Mouse (Mus musculus) intestine, postnatal 0 days (tissue): ENCODE data around the gene Sgf29. TPM values are rescaled to one million over a fixed set of nuclear protein-coding genes. Genes with fewer than 3 reads are reported as not detected.

ENCODE experiments used
- ATAC-seq: fragments of 200-750 bp; cut with Nextera tagmentation; 2 replicates; pipeline ENCODE4 v1.8.0; 2017; ENCODE audit warnings: mild to moderate bottlenecking, moderate TSS enrichment, moderate library complexity
- H3K27ac ChIP-seq: fragments of 300-500 bp; sonication (generic); 2 replicates; pipeline ENCODE4 v1.5.1; 2014; ENCODE audit warnings: mild to moderate bottlenecking, low read depth, low read length, moderate library complexity
- H3K27me3 ChIP-seq: fragments of 300-500 bp; sonication (generic); replicated peaks from 2 replicates; pipeline ENCODE4 v1.6.1; 2014; ENCODE audit warnings: low read length, mixed read lengths; ENCODE audit not compliant: control insufficient read depth, insufficient read depth
- H3K36me3 ChIP-seq: fragments of 300-500 bp; sonication (generic); 2 replicates; pipeline ENCODE4 v1.6.1; 2014; ENCODE audit warnings: mild to moderate bottlenecking, moderate library complexity; ENCODE audit not compliant: control insufficient read depth, insufficient read depth
- H3K4me1 ChIP-seq: fragments of 300-500 bp; sonication (generic); replicated peaks from 2 replicates; pipeline ENCODE4 v1.6.1; 2014; ENCODE audit warnings: antibody characterized with exemption, low read length, mixed read lengths; ENCODE audit not compliant: control insufficient read depth, insufficient read depth
- H3K4me2 ChIP-seq: fragments of 300-500 bp; sonication (generic); replicated peaks from 2 replicates; pipeline ENCODE4 v1.6.1; 2014; ENCODE audit warnings: low read depth, mild to moderate bottlenecking, moderate library complexity
- H3K4me3 ChIP-seq: fragments of 300-500 bp; sonication (generic); 2 replicates; pipeline ENCODE4 v1.5.1; 2014; ENCODE audit warnings: low read depth, low read length
- H3K9ac ChIP-seq: fragments of 300-500 bp; sonication (generic); 2 replicates; pipeline ENCODE4 v1.6.1; 2014; ENCODE audit warnings: mild to moderate bottlenecking, low read depth, low read length
- H3K9me3 ChIP-seq: fragments of 300-500 bp; sonication (generic); 2 replicates; pipeline ENCODE4 v1.6.1; 2016; ENCODE audit warnings: mixed run types; ENCODE audit not compliant: control insufficient read depth
- CTCF ChIP-seq: sonication (generic); IDR thresholded peaks from 2 replicates; pipeline ENCODE4 v1.5.1; 2016; ENCODE audit warnings: low read depth, mild to moderate bottlenecking, control low read depth, antibody characterized with exemption, moderate library complexity
- WGBS: fragments of 180-500 bp; shearing (Covaris S2); extraction: QIAGEN DNeasy Blood & Tissue Kit; methylation state at CpG from one replicate; pipeline ENCODE4 v1.1.7; 2014; 5-methylcytosine and 5-hydroxymethylcytosine counted together
- polyA plus RNA-seq: library from polyadenylated mRNA; unstranded; fragments of >200 nt; fragmentation: Nextera tagmentation; extraction: Ambion mirVana; gene quantifications from 2 replicates; pipeline ENCODE4 v1.2.1, GENCODE M21; 2015

Gene Sgf29
- polyA plus RNA-seq, 1 experiment from 2014 or later, result 21.7 TPM

DNA sequence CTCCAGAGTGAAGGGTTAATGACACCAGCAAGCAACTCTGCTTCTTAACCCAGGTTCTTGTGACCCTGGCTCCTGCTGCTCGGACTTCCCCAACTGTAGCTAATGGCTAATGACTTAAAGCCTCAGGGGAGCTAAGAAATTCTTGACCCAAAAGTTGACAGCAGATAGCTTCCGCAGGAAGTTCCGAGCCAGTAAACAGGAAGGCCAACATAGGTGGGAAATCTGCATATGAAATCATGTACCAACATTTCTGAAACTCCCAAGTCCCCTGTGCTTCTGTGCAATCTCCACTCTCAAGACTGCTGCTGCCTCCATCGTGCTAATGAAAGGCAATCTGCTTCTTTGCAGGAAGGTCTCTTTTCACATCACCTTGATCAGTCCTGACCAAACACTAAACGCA, 3.4 kb upstream of the Sgf29 start:
- H3K27me3 ChIP-seq, result no peaks in the 10 kb centered on the region
- H3K27ac ChIP-seq, result peak overlapping the region; percentile 8; the same call in 1 of the 2 replicates
- 68% methylated on average over 5 of the region's 5 CpGs for WGBS
- no peak overlapping the region for H3K4me3 ChIP-seq
- H3K9me3 ChIP-seq, result no peaks in the 10 kb centered on the region
- ATAC-seq, result no peak
- H3K36me3 ChIP-seq, result no peaks in the 10 kb centered on the region
- TF ChIP-seq CTCF, result no peak
- no peaks in the 10 kb centered on the region for H3K4me1 ChIP-seq
- no peak overlapping the region for H3K4me2 ChIP-seq
- H3K9ac ChIP-seq, result no peak overlapping the region

DNA sequence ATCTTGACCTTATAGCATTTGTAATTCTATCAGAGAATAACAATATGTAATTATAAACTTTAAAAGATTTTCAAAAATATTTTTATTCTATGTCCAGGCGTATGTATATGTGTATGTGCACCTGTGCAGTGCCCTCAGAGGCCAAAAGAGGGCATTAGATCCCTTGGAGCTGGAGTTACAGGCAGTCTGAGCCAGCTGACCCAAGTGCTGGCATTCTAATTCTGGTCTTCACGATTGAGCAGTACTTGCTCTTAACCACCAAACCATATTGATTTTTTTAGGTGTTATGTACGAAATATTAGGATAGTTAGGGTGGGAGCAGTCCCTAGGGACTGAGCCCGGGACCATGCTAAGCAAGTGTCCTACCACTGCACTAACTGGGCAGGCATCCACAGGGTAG, 623 bp upstream of the Sgf29 start:
- Histone ChIP-seq H3K4me1 (no peaks in the 10 kb centered on the region), H3K36me3 (no peaks in the 10 kb centered on the region), H3K9me3 (no peaks in the 10 kb centered on the region), H3K4me3 (no peak overlapping the region), H3K4me2 (peak overlapping the region; percentile 72; the same call in 1 of the 2 replicates), H3K27ac (no peak overlapping the region), H3K27me3 (no peaks in the 10 kb centered on the region), H3K9ac (no peak overlapping the region)
- WGBS, result 76% methylated on average over 4 of the region's 4 CpGs
- no peak for ATAC-seq
- TF ChIP-seq CTCF, result peak; percentile 46

DNA sequence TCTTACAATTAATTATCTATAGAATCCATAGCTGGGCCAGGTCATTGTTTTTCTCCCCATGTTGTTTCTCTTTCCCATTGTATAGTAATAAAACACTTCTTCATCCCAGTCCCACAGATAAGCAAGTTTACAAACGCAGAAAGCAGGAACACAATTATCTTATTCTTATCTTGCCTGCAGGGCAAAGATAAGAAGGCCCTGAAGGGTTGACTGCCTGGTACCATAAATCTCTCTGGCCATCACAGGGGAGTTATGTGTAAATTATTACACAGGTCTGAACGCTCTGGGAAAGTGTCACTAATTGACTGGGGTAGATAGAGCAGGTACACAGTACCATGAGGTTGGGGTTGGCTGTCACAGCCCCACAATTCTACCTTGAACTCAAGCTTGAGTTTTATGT, 1.7 kb downstream of the Sgf29 start:
- ATAC-seq, result peak; percentile 46
- WGBS, result 16% methylated on average over 2 of the region's 2 CpGs
- Histone ChIP-seq H3K27me3 (no peaks in the 10 kb centered on the region), H3K36me3 (no peaks in the 10 kb centered on the region; the same call in 1 of the 2 replicates), H3K9me3 (no peaks in the 10 kb centered on the region), H3K4me2 (0 out of 2 replicates have a peak overlapping the region, but pooled peaks have one; percentile 6), H3K27ac (no peak overlapping the region), H3K4me1 (no peaks in the 10 kb centered on the region), H3K9ac (no peak overlapping the region), H3K4me3 (no peak overlapping the region)
- TF ChIP-seq CTCF, result no peak

DNA sequence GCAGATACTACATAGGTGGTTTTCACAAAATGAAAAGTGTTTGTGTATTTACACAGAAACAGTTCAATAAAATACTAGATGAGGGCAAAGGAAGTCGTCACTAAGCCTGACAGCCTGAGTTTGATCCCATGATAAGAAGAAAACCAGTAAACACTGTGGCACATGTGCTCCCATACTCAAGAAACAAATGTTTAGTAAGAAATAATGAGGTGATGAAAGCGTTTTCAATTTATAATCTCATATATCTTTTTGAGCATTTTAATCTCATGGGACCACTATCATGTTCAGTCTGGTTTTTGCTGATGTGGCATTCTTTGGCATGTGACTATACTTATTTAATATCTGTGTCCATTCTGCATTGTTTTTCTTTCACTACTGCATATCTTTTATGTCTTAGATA, 4.9 kb downstream of the Sgf29 start:
- no peak for TF ChIP-seq CTCF
- Histone ChIP-seq H3K9ac (no peak overlapping the region), H3K4me1 (no peaks in the 10 kb centered on the region), H3K9me3 (no peaks in the 10 kb centered on the region), H3K36me3 (no peaks in the 10 kb centered on the region; the same call in 1 of the 2 replicates), H3K4me3 (no peak overlapping the region), H3K27me3 (no peaks in the 10 kb centered on the region), H3K4me2 (no peak overlapping the region), H3K27ac (no peak overlapping the region)
- 74% methylated on average over 2 of the region's 2 CpGs for WGBS
- no peak for ATAC-seq

DNA sequence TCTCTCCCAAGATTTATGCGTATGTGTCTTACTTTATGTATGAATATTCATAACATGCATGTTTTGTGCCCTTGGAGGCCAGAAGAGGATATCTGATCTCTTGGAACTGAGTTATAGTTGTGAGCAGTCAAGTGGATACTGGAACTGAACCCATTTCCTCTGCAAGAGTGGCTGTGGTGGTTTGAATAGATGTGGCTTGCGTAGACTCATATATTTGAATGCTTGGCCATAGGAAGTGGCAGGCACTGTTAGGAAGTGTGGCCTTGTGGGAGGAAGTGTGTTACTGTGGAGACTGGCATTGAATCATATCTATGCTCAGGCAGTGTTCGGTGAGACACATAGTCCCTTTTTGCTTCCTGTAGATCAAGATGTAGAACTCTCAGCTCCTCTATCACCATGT, 6.6 kb downstream of the Sgf29 start:
- ATAC-seq, result no peak
- Histone ChIP-seq H3K4me1 (no peaks in the 10 kb centered on the region), H3K36me3 (no peaks in the 10 kb centered on the region; the same call in 1 of the 2 replicates), H3K9ac (no peak overlapping the region), H3K4me2 (no peak overlapping the region), H3K4me3 (no peak overlapping the region), H3K27me3 (no peaks in the 10 kb centered on the region), H3K27ac (no peak overlapping the region), H3K9me3 (no peaks in the 10 kb centered on the region)
- no peak for TF ChIP-seq CTCF
- 90% methylated on average over 3 of the region's 3 CpGs for WGBS

DNA sequence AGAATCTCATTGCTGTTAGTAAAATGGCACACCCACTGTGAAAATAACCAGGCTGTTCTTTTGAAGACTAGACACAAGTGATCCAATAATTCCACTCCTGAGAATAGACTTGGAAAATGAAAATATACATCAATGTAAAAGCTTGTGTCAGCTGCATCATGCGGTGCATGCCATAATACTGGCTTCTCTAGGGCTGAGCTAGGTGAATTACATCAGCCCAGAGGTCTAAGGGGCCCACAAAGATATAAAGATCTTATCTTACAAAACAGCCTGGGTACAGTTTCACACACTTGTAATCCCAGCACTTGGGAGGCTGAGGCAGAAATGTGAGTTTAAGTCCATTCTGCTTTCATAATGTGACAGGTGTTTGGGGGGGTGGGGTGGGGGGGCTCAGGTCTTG, 8.4 kb downstream of the Sgf29 start:
- Histone ChIP-seq H3K4me3 (no peak overlapping the region), H3K36me3 (peaks cover 7% of the 10 kb centered on the region), H3K4me1 (no peaks in the 10 kb centered on the region), H3K27me3 (no peaks in the 10 kb centered on the region), H3K9ac (no peak overlapping the region), H3K9me3 (no peaks in the 10 kb centered on the region), H3K27ac (no peak overlapping the region), H3K4me2 (no peak overlapping the region)
- TF ChIP-seq CTCF, result no peak
- 41% methylated on average over 1 of the region's 1 CpGs for WGBS
- no peak for ATAC-seq

DNA sequence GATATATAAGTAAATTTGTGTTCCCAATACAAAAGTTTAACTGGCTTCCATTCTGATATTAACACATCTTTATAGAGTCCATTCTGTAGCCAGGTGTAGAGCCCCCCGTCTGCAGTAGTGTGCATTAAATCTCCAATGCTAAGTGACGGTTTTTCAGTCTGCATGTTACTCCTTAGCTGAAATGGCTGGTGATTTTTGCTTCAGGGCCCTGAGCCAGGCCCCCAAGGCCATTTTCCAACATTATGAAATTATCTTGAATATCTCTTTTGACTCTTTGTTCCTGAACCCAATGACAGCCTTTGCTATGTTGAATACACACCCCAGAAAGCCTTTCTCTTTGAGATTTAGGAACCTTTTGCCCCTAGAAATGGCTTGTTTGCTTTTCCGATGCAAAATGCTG, 10.7 kb downstream of the Sgf29 start:
- H3K9ac ChIP-seq, result no peak overlapping the region
- no peak for ATAC-seq
- H3K4me1 ChIP-seq, result 0 out of 2 replicates have a peak, but pooled peaks cover 5% of the 10 kb centered on the region
- H3K27ac ChIP-seq, result no peak overlapping the region
- H3K36me3 ChIP-seq, result peaks cover 9% of the 10 kb centered on the region
- H3K4me3 ChIP-seq, result no peak overlapping the region
- TF ChIP-seq CTCF, result no peak
- no peak overlapping the region for H3K4me2 ChIP-seq
- WGBS, result 88% methylated on average over 3 of the region's 3 CpGs
- H3K9me3 ChIP-seq, result no peaks in the 10 kb centered on the region
- H3K27me3 ChIP-seq, result no peaks in the 10 kb centered on the region
